Mouse (Mus musculus): ENCODE data around the gene Smco4. TPM values are rescaled to one million over a fixed set of nuclear protein-coding genes. Genes with fewer than 3 reads are reported as not detected.

Gene Smco4
- total RNA-seq, 2 experiments from 2014 or later: 1.3 to 8.3 TPM

DNA sequence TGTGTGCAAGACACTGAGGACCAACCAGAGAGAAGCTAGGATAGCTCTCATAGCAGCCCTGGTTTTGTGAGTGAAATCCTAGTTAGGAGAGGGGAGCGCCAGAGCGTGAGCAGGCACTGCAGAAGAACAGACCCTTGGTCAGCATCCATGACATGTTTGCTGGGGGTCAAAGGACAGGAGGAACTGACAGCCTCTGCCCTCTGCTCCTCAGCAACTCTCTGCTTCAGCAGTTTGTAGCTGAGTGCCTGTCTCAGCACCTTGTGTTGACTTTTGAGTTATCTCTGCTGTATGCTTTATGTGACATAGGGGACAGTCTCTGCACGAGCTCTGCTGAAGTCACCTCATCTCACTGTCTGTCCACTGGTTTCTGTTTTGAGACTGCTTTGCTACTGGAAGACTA, 13.6 kb downstream of the Smco4 start:
- no peak for ATAC-seq (ENCODE audit: poor library complexity, severe bottlenecking)

DNA sequence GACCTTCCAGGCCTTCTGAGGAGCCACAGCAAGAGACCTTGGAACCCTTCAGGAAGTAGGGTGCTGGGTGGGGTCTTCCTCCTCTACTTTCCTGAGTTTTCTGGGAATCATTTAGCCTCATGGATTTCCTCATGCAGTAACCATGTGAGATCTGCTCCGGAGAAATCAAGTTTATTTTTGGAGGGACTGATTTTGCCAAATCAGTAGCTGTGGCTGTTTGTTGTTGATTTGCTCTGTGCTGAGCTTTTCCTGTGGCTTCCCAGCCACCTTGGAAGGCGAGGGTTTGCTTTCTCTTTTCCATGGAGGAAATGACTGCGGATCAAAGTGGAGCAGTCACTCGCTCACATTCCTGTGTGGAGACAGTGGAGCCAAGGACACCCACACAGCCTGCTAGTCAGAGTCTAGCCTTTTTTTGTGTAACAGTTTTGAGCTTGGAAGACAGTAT, 14.2 kb downstream of the Smco4 start:
- ATAC-seq (ENCODE audit: poor library complexity, severe bottlenecking): no peak

DNA sequence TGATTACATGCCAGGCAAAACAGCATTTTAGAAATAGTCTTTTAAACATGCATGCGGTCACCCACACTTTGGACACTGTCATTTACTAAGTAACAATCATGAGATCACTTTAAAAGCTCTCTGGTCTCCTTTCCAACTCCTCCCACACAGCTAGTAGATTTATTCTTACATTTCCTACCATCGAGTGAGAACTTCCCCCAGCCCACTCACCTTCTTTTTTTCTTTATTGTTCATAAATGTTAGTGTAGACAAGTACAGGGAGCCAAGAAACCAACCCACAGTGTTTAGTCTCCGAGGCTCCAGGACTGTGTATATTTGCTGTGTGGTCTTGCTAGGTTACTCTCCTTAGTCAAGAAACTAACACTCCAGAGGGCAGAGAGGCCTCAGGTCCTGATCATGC, 16.1 kb downstream of the Smco4 start:
- no peak for ATAC-seq (ENCODE audit: poor library complexity, severe bottlenecking)

DNA sequence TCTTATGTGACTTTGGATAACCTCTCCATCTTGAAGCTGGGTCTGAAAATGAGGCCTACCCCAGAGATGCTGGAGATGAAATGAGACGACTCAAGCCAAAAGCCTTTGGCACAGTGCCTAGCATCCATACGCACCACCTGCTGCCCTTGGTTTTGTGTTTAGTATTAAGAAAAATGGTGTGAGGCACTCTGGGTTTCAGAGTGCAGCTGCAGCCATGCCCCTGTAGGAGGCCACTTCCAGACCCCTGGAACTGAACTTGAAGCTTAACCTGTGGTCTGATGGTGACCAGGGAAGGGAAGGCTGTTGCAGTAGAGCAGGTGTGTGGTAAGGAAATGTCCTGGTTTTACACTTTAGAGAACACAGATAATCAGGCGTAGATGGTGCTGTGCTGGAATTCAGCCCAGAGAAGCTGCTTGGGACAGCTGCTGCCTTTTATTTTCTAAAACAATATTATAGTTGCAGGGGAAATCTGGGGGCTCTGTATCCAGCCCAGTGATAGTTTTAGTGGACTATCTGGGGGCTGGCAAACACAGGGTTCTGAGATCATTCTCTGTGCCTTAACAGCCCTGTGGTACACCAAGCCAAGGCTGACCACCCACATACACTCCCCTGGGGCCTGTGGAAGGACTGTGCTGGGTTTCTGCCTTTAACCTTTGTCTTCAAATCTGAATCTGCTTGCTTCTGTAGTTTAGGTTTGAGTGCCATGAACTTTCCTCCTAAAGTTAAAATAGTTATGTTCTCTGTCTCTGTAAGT, 17.5 kb downstream of the Smco4 start:
- ATAC-seq (ENCODE audit: poor library complexity, severe bottlenecking): no peak

DNA sequence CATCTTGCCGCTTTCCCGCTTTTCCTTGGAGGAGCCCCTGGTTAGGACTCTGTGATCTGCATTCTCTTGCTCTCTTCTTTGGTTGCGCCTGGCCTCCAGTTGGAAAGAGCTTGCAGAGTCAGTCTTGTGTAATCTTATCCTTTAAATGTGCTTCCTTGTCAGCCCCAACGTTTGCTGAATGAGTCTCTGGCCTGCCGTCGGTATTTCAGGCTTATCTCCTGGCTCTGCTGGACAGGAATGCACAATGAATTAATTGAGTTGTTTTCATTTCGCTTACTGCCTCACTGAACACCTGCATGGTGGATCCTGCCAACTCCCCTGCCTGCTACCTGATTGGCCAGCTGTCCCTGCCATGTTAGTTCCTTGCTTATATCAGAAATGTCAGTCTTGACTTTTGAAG, 19.7 kb downstream of the Smco4 start:
- ATAC-seq (ENCODE audit: poor library complexity, severe bottlenecking): no peak

DNA sequence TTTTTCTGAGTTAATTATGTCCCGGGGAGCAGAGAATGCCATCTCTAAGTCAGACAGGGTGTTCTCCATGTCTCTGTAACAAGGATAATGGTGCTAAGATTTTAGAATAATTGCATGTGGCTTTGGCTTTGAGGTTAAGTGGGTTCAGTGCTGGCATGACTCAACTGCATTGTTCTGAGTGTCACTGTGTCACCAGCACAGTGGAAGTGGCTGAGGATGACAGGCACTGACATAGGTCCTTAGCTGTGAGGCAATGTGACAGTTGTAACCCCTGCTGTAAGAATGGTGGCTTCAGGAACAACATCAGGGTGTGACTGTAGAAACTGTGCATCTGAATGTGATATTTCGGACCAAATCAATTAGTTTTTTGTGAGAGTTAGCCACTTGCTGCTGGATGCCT, 22.8 kb downstream of the Smco4 start:
- ATAC-seq (ENCODE audit: poor library complexity, severe bottlenecking): peak; percentile 49

DNA sequence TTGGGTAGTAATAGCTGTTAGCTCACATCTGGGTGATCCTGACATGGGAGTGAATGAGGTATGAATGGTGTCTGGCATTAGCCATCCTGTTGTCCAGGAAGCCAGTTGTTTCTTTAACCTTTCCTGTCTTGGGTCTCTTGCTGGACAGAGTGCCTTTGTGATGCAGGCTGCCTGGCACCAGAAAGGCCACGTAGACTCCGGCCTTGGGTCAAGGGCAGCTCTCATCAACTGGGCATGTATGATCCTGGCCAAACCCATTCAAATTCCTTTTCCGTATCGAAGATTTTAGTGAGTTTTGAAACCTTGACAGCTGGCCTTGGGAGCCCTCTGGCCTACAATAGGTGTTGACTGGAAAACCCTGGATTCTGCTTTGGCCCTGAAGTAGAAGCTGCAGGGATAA, 24.7 kb downstream of the Smco4 start:
- ATAC-seq (ENCODE audit: poor library complexity, severe bottlenecking): no peak

DNA sequence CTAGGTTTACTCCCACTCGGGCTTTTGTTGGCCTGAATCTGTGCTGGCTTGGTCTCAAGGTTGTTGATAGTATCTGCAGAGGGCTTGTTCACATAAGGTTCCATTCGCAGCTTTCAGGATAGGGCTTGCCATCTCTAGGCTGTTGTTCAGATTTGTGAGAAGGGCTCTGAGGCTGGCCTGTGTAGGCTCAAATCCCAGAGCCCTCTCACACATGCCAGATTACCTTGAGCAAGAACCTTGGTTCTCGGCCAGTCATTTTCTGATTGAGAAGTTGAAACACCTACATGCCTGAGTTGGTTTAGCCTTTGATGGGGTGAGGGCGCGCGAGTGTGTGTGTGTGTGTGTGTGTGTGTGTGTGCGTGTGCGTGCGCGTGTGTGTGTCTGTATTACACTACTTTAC, 29.1 kb downstream of the Smco4 start:
- no peak for ATAC-seq (ENCODE audit: poor library complexity, severe bottlenecking)

DNA sequence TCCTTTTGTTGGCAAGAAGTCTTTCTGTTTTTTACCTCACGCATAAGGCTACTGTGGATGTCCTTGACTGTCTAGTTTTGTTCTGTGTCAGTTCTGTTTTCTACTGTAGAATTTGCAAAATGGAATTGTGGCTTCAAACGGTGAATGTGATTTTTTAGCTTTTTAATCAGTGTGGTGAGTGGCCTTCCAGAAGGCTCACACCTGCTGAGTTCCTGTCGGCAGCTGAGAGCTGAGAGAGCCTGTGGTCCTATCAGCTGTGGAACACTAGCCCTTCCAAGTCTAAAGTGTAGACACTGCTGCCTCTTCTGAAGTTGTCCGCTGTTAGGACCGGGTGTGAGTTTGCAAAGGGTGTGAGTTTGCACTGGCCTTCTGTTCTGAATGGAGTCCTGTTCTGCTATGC, 29.7 kb downstream of the Smco4 start:
- ATAC-seq (ENCODE audit: poor library complexity, severe bottlenecking): no peak

DNA sequence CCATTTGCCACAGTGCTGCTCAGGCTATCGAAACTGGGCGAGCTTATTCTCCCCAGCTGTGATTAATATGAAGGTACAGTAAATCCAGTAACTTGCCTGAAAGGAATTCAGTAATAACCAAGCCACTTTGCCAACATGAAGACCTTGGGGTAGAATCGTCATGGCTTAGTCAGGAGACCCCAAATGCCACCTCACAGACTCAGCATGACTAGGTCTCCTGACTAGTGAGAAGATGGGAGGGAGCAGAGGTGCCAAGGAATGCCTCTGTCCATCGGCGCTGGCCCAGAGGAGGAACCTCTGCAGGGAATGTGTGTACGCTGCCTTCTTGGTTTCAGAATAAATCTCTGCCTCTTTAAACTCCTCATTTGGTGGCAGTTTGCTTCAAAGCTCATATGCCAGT, 30.4 kb downstream of the Smco4 start:
- ATAC-seq (ENCODE audit: poor library complexity, severe bottlenecking): no peak

DNA sequence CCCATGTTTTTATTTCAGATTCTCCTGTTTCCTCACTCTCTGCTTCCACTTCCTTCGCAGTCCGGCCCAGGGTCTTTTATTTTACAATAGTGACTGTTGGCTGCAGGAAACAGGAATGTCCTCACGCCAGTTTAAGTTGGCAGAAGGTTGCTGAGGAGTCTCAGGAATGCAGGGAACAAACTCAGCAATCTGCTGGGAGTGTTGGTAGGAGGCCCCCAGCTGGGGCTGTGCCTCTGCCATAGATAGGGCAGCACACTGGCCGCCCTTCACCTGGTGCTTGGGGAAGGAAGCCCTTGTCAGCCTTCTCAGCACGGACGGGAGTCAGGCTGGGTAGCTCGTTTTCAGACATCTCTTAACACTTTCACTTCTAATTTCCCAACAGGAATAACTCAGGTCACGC, 32.0 kb downstream of the Smco4 start:
- ATAC-seq (ENCODE audit: poor library complexity, severe bottlenecking): no peak

DNA sequence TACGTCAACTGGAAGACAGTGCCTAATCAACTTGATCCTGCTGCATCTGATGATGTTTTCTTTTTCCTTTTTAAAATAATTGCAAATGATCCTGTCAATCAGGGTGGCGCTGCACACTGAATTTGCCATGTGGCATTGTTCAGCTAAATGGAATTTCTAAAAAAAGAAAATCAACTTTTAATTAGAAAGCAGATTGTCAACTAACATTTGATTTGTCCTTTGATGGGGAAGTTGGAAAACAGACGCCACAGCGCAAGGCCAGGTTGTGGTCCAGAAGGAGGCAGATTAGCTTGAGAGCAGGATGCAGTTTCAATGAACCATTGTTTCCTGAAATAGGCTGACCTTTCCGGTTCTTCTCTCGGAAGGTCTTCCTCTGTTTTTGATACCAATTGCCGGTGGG, 33.3 kb downstream of the Smco4 start:
- ATAC-seq (ENCODE audit: poor library complexity, severe bottlenecking): no peak

DNA sequence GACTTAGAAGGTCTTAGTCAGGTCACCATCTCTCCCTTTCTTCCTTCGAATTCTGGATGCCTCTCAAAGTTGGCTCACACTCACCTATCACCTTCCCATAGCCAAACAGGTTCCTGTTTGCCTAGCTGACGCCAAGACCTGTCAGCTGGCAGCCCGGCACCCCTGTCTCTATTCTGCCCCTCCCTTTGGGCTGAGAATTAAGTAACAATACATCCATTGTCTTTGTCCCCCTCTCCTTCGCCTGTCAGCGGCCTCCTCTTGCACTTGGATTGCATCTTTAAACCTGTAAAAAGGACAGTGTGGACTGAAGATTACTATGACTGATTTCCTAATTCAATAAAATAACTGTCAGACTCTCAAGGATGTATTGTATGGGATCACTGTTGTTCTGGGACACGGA, 34.6 kb downstream of the Smco4 start:
- no peak for ATAC-seq (ENCODE audit: poor library complexity, severe bottlenecking)

DNA sequence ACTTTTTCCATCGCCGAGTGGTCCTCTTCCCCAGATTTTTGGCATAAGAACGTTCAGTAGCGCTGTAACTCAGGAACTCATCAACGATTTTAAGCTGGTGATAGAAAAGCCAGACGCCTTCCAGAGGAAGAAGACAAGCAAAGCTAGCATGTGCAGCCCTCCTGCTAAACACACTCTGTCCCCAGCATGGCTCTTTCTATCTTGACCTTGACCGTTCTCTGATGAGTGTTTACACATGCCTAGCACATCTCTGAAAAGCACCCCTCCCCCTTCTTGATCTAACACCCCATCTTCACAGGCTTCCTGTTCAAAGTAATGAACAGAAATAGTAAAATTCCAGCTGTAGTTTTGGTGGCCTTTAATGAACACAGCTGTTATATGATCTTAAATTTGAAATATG, 35.1 kb downstream of the Smco4 start:
- no peak for ATAC-seq (ENCODE audit: poor library complexity, severe bottlenecking)

DNA sequence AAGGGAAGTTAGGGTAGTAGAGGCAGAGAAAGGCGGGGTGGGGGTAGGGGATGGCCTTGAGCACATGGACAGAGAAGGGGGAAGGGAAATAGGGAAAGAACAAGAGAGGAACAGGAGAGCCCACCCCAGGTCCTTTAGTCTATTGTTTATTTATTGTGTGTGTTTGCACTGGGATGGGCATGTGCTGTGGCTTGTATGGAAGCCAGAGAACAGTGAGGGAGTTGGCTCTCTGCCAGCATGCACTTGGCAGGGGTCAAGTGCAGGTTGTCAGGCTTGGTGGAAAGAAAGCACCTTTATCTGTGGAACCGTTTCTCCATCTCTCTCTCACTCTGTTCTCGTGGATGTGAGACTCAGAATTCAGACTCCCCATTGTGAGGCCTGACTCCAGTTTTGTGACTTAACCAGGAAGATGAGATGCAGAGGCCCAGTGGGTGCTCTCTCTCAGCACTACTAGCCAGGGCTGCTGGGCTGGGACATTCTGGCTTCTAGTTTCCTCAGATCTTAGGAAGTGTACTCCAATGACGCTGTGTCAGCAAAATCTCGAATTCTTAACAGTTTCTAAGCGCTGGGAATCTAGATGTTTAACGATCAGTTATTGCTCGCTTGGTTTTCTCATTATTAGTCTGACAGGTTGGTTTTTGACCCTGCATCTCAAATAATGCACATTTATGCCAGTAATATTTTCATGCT, 36.2 kb downstream of the Smco4 start:
- no peak for ATAC-seq (ENCODE audit: poor library complexity, severe bottlenecking)

DNA sequence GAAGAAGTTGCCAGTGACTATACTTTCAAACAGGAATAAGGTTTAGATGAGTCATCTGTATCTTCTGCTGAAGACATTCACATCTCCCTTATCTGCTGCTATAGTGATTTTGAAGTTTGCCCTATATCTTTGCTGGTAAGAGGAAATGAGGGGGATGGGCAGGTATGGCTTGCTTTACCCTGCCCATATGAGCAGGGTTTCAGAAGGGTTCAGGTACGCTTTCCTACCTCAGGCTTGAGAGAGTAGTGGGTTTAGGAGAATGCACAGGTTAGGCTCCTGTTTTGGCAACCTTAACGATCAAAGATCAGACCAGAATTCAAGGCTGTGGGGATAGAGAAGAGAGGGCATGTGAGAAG, 36.7 kb downstream of the Smco4 start:
- ATAC-seq (ENCODE audit: poor library complexity, severe bottlenecking): no peak

DNA sequence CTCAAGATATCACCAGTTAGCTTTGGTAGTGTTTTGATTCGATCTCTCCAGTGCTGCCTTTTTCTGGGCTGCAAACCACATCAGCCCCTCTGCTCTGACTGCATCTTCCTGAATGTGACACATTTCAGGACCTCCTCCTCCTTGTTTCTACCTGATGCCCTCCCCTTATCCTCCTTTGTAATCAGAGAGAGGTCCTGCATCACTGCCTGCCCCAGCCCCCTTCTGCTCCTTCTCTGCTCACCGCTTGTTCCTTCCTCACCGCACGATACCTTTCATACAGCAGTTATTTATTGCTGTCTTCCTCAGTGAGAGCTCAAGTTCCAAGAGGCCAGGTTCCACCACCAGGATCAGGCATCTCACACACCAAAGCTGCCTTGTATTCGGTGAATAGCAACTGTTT, 38.0 kb downstream of the Smco4 start:
- no peak for ATAC-seq (ENCODE audit: poor library complexity, severe bottlenecking)

DNA sequence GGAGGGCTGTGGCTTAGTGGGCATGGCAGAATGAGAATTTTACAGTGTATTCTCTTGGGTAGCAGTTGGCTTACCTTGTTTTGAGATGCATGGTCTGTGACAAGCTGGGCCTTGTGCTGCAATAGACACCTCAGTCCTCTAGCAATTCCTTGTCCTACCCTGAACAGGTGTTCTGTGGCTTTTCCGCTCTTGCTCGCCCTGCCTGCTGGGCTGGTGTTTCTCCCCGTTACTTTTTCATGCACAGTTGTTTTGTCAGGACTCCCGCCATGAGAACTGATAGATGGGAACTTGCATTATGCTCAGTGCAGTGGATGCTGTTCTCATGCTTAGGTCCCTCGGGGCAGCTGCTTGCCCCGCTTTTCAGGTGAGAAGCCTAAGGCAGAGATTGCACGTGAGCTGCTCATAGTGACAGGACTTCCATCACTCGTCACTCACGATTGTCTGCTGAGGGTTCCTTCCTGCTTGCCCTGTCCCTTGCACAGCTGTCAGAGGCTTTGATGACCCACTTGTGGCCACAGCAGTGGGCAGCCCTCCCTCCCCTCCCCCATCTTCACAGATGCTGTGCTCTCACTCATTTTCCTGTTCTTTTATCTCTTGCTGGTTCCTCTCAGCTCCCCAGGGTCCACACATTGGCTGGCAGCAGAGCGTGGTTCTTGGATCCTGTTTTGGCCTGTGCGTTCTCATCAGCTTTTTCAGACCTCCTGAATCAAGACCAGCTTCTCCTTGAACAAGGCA, 40.3 kb downstream of the Smco4 start:
- ATAC-seq (ENCODE audit: poor library complexity, severe bottlenecking): no peak

DNA sequence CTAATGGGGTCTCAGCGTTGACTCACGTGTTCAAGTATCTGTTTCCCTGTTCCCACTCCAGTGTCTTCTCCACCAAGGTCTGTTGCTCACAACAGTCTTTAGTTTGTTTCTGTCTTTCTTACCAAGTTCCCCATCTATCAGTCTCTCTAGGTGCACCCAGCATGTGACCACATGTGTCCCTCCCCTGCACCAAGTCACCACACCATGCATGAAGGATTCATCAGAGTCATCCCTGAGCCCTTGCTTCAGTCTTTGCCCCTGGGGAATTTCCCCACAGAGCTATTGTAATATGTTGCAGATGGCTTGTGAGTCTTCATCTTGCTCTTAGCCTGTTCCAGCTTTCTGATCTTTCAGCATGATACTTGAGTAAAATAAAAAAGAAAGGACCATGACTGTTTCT, 40.9 kb downstream of the Smco4 start:
- ATAC-seq (ENCODE audit: poor library complexity, severe bottlenecking): no peak

DNA sequence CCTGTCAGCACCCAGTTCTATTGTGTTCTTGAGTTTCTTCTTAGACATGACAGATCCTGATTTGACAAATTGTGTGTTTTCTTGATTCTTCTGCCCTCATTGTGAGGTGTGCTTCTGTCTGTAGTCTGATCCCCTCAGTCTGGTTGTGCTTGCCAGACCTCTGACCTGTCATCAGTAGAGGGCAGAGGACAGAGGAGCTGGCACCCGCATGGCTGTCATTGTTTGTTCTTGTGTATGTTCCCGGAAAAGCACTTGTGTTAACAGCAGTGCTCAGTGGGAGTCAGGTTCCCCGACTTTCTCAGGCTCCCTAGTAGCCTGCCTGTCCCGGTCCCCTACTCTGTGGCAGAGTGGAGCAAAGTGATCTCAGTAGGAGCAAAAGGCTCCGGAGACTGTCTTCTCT, 42.2 kb downstream of the Smco4 start:
- ATAC-seq (ENCODE audit: poor library complexity, severe bottlenecking): no peak

DNA sequence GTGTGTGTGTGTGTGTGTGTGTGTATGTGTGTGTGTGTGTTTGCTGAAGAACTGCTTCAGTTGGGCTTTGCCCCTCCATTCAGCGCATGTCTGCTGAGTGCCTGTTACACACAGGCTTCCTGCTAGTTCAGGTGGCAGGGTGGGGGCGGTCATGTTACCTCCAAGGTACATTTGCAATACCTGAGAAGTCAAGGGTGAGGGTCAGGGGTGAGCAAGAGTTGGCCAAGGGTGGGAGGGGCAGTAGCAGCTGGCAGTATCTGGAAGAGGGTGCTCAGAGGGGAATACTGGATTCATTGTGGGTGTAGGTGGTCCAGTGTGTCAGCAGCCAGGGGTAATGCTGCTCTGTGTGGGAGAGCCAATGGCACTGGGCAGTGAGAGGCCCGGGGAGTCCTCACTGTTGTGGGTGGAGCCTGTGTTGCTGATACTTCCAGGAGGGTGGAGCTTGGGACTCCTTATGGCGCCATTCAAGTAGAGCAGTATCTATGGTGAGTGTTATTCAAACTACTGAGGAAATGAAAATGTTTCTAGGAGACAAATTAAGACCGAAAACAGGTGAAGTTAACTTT, 43.7 kb downstream of the Smco4 start:
- ATAC-seq (ENCODE audit: poor library complexity, severe bottlenecking): no peak

All from megakaryocyte, adult 5-6 weeks (primary cell).